Mouse (Mus musculus): Measurements from ENCODE around the gene Sema3b. TPM values are rescaled to one million over a fixed set of nuclear protein-coding genes. Genes with fewer than 3 reads are reported as not detected.

The Sema3b gene
- polyA plus RNA-seq, 1 experiment from 2014 or later = 18.3 TPM

DNA sequence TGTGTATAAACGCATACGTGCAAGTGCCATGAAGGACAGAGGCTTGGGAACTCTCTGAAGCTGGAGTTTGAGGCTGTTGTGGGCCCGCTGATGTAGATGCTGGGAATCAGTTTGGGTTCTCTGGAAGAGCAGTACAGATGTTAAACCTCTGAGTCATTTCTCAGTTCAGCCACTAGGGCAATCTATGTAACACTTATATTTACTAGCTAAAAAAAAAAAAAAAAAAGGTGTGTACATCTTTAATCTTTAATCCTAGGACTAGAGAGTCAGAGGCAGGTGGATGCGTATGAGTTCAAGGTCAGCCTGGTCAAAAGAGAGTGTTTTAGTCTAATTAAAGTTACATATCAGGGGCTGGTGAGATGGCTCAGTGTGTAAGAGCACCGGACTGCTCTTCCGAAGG lies 37.9 kb upstream of the Sema3b start:
- H3K36me3 ChIP-seq (ENCODE audit: control insufficient read depth, insufficient read depth, low read length) = no peaks in the 10 kb centered on the region
- H3K9me3 ChIP-seq (ENCODE audit: control insufficient read depth, low read length) = no peaks in the 10 kb centered on the region
- ATAC-seq (replicated peaks; ENCODE audit: low FRiP score, low TSS enrichment, low read depth) (no peak), DNase-seq (ENCODE audit: low spot score) (no peak)
- no peak overlapping the region for H3K4me2 ChIP-seq (ENCODE audit: low read length)
- H3K4me1 ChIP-seq (replicated peaks; ENCODE audit: control insufficient read depth, insufficient read depth, low read length) = peaks cover 10% of the 10 kb centered on the region
- no peaks in the 10 kb centered on the region for H3K27me3 ChIP-seq (replicated peaks; ENCODE audit: control insufficient read depth, insufficient read depth, low read length)
- H3K27ac ChIP-seq (ENCODE audit: low read depth) = no peak overlapping the region
- 80% methylated on average over 6 of the region's 6 CpGs for whole genome bisulfite sequencing
- no peak overlapping the region for H3K9ac ChIP-seq (ENCODE audit: low read length)
- no peak overlapping the region for H3K4me3 ChIP-seq (ENCODE audit: low read depth, low read length)

DNA sequence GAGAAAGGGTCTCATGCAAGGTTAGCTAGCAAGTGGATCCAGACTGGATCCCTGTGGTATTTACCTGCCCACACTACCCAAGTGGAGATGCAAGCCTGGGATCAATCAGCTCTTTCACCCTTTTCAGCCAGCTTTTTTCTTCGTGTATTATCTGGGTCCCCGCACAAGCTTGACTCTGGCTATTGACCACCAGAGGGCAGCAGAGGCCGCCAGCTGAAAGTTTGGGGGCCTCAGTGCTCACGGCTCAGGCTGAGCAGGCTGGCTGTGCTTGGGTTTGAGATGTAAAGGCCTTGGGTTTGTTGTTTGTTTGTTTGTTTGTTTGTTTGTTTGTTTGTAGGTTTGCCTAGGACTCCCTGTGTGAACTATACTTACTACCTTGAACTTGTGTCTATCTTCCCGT lies 36.5 kb upstream of the Sema3b start:
- Histone ChIP-seq H3K27me3 (replicated peaks; ENCODE audit: control insufficient read depth, insufficient read depth, low read length) (no peaks in the 10 kb centered on the region), H3K27ac (ENCODE audit: low read depth) (no peak overlapping the region), H3K9me3 (ENCODE audit: control insufficient read depth, low read length) (no peaks in the 10 kb centered on the region), H3K9ac (ENCODE audit: low read length) (no peak overlapping the region), H3K4me1 (replicated peaks; ENCODE audit: control insufficient read depth, insufficient read depth, low read length) (peaks cover 8% of the 10 kb centered on the region), H3K4me3 (ENCODE audit: low read depth, low read length) (no peak overlapping the region), H3K36me3 (ENCODE audit: control insufficient read depth, insufficient read depth, low read length) (no peaks in the 10 kb centered on the region), H3K4me2 (ENCODE audit: low read length) (no peak overlapping the region)
- ATAC-seq (replicated peaks; ENCODE audit: low FRiP score, low TSS enrichment, low read depth) (peak; percentile 62), DNase-seq (ENCODE audit: low spot score) (peak; percentile 90)
- 14% methylated on average over 5 of the region's 5 CpGs for WGBS

DNA sequence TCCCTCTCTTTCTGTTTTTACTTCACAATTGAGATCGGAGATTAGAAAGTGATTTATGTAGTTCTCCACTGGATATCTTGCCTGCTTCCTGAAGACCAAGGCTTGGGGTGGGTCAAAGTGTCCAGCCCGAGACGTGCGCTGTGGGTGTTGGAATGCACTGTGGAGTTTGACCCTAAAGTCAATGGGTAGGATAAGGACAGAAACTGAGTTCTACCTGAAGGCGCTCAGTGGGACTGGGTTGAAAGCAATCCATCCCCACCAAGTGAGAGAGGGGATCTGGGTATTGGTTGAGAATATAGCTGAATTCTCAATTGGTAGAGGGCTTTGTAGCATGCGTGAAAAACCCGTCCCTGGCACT lies 36.1 kb upstream of the Sema3b start:
- ATAC-seq (replicated peaks; ENCODE audit: low FRiP score, low TSS enrichment, low read depth) (peak; percentile 7; the same call in 1 of the 2 replicates), DNase-seq (ENCODE audit: low spot score) (no peak)
- no peaks in the 10 kb centered on the region for H3K9me3 ChIP-seq (ENCODE audit: control insufficient read depth, low read length)
- H3K4me1 ChIP-seq (replicated peaks; ENCODE audit: control insufficient read depth, insufficient read depth, low read length) = peaks cover 7% of the 10 kb centered on the region
- H3K4me3 ChIP-seq (ENCODE audit: low read depth, low read length) = no peak overlapping the region
- WGBS = 45% methylated on average over 7 of the region's 7 CpGs
- peak overlapping the region; percentile 68 for H3K4me2 ChIP-seq (ENCODE audit: low read length)
- no peaks in the 10 kb centered on the region for H3K36me3 ChIP-seq (ENCODE audit: control insufficient read depth, insufficient read depth, low read length)
- no peaks in the 10 kb centered on the region for H3K27me3 ChIP-seq (replicated peaks; ENCODE audit: control insufficient read depth, insufficient read depth, low read length)
- no peak overlapping the region for H3K27ac ChIP-seq (ENCODE audit: low read depth)
- peak overlapping the region; percentile 56; the same call in 1 of the 2 replicates for H3K9ac ChIP-seq (ENCODE audit: low read length)

DNA sequence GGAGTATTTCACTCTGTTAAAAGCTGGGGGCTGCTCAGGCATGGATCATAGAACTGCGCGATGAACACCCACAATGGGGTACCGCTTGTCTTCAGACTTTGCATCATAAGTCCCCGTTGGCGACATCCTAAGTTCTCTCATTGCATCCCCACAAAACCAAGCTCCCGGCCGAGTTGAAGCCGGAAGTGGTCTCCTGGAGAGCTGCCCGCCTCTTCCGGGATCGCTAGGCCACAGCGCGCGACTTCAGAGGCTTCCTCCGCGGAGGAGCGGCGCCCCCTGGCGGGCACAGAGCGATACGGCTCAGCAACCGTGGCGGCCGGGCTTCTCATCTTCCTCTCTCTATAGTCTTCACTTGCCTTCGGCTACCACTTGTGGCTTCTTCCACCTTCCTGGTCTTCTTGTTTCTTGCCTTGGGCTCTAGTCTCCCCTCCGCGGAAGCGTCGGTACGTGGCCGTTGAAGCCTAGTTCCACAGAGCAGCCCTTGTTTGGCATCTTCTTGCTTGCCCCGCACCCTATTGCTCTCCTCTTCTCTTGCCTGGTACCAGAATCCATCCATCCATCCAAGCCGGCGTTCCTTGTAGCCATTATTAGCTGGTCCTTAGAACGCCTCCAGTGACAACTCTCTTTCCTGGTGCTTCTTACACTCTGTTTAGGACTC lies 35.6 kb upstream of the Sema3b start:
- Histone ChIP-seq H3K9ac (ENCODE audit: low read length) (peak overlapping the region; percentile 56), H3K36me3 (ENCODE audit: control insufficient read depth, insufficient read depth, low read length) (no peaks in the 10 kb centered on the region), H3K27me3 (replicated peaks; ENCODE audit: control insufficient read depth, insufficient read depth, low read length) (no peaks in the 10 kb centered on the region), H3K4me2 (ENCODE audit: low read length) (peak overlapping the region; percentile 68), H3K27ac (ENCODE audit: low read depth) (no peak overlapping the region), H3K9me3 (ENCODE audit: control insufficient read depth, low read length) (no peaks in the 10 kb centered on the region), H3K4me3 (ENCODE audit: low read depth, low read length) (peak overlapping the region; percentile 40), H3K4me1 (replicated peaks; ENCODE audit: control insufficient read depth, insufficient read depth, low read length) (peaks cover 7% of the 10 kb centered on the region)
- 5% methylated on average over 35 of the region's 35 CpGs for WGBS
- DNase-seq (ENCODE audit: low spot score) (peak; percentile 96), ATAC-seq (replicated peaks; ENCODE audit: low FRiP score, low TSS enrichment, low read depth) (peak; percentile 64)

DNA sequence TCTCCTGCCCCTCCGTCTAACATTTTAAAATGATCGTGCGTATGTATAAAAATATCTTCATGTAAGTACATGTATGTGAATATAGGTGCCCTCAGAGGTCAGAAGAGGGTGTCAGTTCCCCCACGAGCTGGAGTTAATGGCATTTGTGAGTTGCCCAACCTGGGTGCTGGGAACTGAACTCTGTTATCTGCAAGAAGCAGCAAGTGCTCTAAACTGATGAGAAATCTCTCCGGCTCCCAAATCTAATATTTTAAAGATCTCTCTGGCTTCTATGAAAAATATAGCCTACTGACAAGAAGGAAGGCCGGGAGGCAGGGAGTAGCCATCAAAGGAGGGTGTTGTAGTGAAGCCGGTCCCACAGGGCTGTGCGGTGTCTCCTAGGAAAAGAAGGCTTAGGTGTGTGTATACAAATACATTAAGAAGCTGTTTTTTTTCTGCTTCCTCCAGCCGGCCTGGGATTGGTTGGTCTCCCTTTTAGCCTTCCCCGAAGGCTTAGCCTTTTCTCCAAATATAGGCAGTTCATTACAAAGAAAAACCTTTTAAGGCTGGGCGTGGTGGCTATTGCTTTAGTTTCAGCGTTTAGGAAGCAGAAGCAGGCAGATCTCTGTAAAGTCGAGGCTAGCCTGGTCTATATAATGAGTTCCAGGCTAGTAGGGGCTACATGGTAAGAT lies 34.6 kb upstream of the Sema3b start:
- no peak for ATAC-seq (replicated peaks; ENCODE audit: low FRiP score, low TSS enrichment, low read depth)
- no peaks in the 10 kb centered on the region for H3K27me3 ChIP-seq (replicated peaks; ENCODE audit: control insufficient read depth, insufficient read depth, low read length)
- 89% methylated on average over 13 of the region's 13 CpGs for WGBS
- no peak for DNase-seq (ENCODE audit: low spot score)
- H3K4me2 ChIP-seq (ENCODE audit: low read length) = peak overlapping the region; percentile 68; the same call in 1 of the 2 replicates
- no peaks in the 10 kb centered on the region for H3K36me3 ChIP-seq (ENCODE audit: control insufficient read depth, insufficient read depth, low read length)
- H3K27ac ChIP-seq (ENCODE audit: low read depth) = no peak overlapping the region
- H3K4me3 ChIP-seq (ENCODE audit: low read depth, low read length) = peak overlapping the region; percentile 40; the same call in 1 of the 2 replicates
- H3K4me1 ChIP-seq (replicated peaks; ENCODE audit: control insufficient read depth, insufficient read depth, low read length) = peaks cover 7% of the 10 kb centered on the region
- H3K9ac ChIP-seq (ENCODE audit: low read length) = no peak overlapping the region
- H3K9me3 ChIP-seq (ENCODE audit: control insufficient read depth, low read length) = no peaks in the 10 kb centered on the region

DNA sequence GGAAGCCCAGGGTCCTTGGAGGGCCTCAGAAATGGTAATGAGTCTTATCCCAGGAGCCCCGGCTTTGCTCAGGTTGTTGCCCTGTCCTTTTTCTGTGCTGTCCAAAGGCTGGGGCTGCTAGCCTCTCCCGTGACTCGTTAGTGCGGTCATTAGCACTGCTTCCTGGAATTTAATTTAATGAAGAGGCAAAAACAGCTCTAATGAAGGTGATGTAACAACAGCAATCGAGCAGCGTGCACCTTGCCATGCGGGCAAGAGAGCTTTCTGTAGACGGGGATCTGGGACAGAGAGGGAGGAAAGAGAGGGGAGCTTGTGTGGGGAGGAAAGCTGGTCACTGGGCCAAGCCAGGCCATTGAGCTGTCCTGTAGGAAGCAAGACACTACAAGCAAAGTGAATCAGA lies 32.6 kb upstream of the Sema3b start:
- Histone ChIP-seq H3K4me2 (ENCODE audit: low read length) (no peak overlapping the region), H3K9ac (ENCODE audit: low read length) (no peak overlapping the region), H3K4me1 (replicated peaks; ENCODE audit: control insufficient read depth, insufficient read depth, low read length) (peaks cover 17% of the 10 kb centered on the region), H3K4me3 (ENCODE audit: low read depth, low read length) (no peak overlapping the region), H3K36me3 (ENCODE audit: control insufficient read depth, insufficient read depth, low read length) (no peaks in the 10 kb centered on the region), H3K9me3 (ENCODE audit: control insufficient read depth, low read length) (no peaks in the 10 kb centered on the region), H3K27me3 (replicated peaks; ENCODE audit: control insufficient read depth, insufficient read depth, low read length) (no peaks in the 10 kb centered on the region), H3K27ac (ENCODE audit: low read depth) (no peak overlapping the region)
- ATAC-seq (replicated peaks; ENCODE audit: low FRiP score, low TSS enrichment, low read depth) (no peak), DNase-seq (ENCODE audit: low spot score) (no peak)
- 54% methylated on average over 8 of the region's 8 CpGs for WGBS

DNA sequence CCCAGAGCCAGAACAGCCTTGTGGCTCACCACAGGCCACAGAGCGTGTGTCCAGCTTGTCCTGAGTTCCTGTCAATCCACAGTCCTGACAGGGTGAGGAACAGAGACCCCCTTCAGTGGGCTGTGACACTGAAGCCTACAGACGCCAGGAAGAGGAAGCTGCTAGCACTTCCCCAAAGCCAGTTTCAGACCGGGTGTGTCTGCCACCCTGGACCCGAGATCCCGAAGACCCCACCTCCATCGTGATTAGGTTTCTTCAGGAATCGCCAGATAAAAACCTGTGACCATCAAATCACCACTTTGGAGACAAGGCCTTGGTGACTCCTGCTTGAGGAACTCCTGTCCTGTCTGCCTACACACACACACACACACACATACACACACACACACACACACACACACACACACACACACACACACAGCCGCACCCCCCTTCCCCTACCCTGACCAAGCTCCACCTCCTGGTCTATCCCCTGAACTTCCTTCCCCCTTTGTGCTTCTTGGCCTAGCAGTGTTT lies 31.3 kb upstream of the Sema3b start:
- DNase-seq (ENCODE audit: low spot score) (no peak), ATAC-seq (replicated peaks; ENCODE audit: low FRiP score, low TSS enrichment, low read depth) (no peak)
- H3K4me1 ChIP-seq (replicated peaks; ENCODE audit: control insufficient read depth, insufficient read depth, low read length) = peaks cover 27% of the 10 kb centered on the region
- no peak overlapping the region for H3K27ac ChIP-seq (ENCODE audit: low read depth)
- no peaks in the 10 kb centered on the region for H3K27me3 ChIP-seq (replicated peaks; ENCODE audit: control insufficient read depth, insufficient read depth, low read length)
- no peaks in the 10 kb centered on the region for H3K36me3 ChIP-seq (ENCODE audit: control insufficient read depth, insufficient read depth, low read length)
- WGBS = 38% methylated on average over 8 of the region's 8 CpGs
- H3K9ac ChIP-seq (ENCODE audit: low read length) = no peak overlapping the region
- no peak overlapping the region for H3K4me2 ChIP-seq (ENCODE audit: low read length)
- H3K4me3 ChIP-seq (ENCODE audit: low read depth, low read length) = no peak overlapping the region
- no peaks in the 10 kb centered on the region for H3K9me3 ChIP-seq (ENCODE audit: control insufficient read depth, low read length)

DNA sequence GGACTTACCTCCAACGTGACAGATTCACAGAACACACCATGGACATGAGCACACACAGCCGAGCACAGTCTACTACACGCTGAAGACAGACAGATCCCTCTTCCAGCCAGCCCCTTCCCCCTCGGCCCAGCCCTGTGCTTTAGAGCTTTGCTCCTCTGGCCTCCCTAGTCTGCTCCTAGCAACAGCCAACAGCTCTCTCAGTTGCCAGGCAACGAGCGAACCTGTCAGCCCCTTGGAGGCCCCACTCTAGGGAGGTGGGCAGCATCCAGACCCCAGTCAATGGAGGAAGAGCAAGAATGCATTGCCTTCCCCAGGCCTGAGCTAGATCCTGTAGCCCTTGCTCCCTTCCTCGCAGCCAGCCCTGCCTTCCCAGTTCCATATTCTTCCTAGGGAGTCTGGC lies 28.0 kb upstream of the Sema3b start:
- no peak overlapping the region for H3K4me3 ChIP-seq (ENCODE audit: low read depth, low read length)
- no peak; the same call in 1 of the 2 replicates for ATAC-seq (replicated peaks; ENCODE audit: low FRiP score, low TSS enrichment, low read depth)
- peak overlapping the region; percentile 70 for H3K27ac ChIP-seq (ENCODE audit: low read depth)
- 0 out of 2 replicates have a peak overlapping the region, but pooled peaks have one; percentile 14 for H3K4me2 ChIP-seq (ENCODE audit: low read length)
- no peaks in the 10 kb centered on the region for H3K27me3 ChIP-seq (replicated peaks; ENCODE audit: control insufficient read depth, insufficient read depth, low read length)
- peak; percentile 69 for DNase-seq (ENCODE audit: low spot score)
- peaks cover 32% of the 10 kb centered on the region for H3K4me1 ChIP-seq (replicated peaks; ENCODE audit: control insufficient read depth, insufficient read depth, low read length)
- 9% methylated on average over 7 of the region's 7 CpGs for WGBS
- peaks cover 7% of the 10 kb centered on the region; the same call in 1 of the 2 replicates for H3K36me3 ChIP-seq (ENCODE audit: control insufficient read depth, insufficient read depth, low read length)
- no peaks in the 10 kb centered on the region for H3K9me3 ChIP-seq (ENCODE audit: control insufficient read depth, low read length)
- H3K9ac ChIP-seq (ENCODE audit: low read length) = no peak overlapping the region

All from intestine, embryonic 14.5 days (tissue).